Mouse (Mus musculus): Measurements from ENCODE around the gene Cog6. TPM values are rescaled to one million over a fixed set of nuclear protein-coding genes. Genes with fewer than 3 reads are reported as not detected.
A peak's percentile ranks its signal among the peaks of the same experiment; 100 is the strongest.

The Cog6 gene
- total RNA-seq (2017), result 24.7 and 27.0 TPM in 2 replicates

GRCm38 (mm10) chr3:53016436-53017340, at the start of gene Cog6:
TSS of gene Cog6 (minus strand) at chr3:53017237.
- ATAC-seq (ENCODE audit: extremely low read depth, insufficient number of reproducible peaks, low FRiP score, poor library complexity, severe bottlenecking), result peak; percentile 78

GRCm38 (mm10) chr3:53066095-53066372, 49.0 kb upstream of the Cog6 start:
- no peak for ATAC-seq (ENCODE audit: extremely low read depth, insufficient number of reproducible peaks, low FRiP score, poor library complexity, severe bottlenecking)

GRCm38 (mm10) chr3:53065267-53066094, 48.4 kb upstream of the Cog6 start:
- ATAC-seq (ENCODE audit: extremely low read depth, insufficient number of reproducible peaks, low FRiP score, poor library complexity, severe bottlenecking), result no peak

GRCm38 (mm10) chr3:53063423-53064147, 46.5 kb upstream of the Cog6 start:
- ATAC-seq (ENCODE audit: extremely low read depth, insufficient number of reproducible peaks, low FRiP score, poor library complexity, severe bottlenecking), result no peak

GRCm38 (mm10) chr3:53059959-53060358, 42.9 kb upstream of the Cog6 start:
- ATAC-seq (ENCODE audit: extremely low read depth, insufficient number of reproducible peaks, low FRiP score, poor library complexity, severe bottlenecking), result no peak

GRCm38 (mm10) chr3:53056430-53056829, 39.4 kb upstream of the Cog6 start:
- no peak for ATAC-seq (ENCODE audit: extremely low read depth, insufficient number of reproducible peaks, low FRiP score, poor library complexity, severe bottlenecking)

- no peak for ATAC-seq (ENCODE audit: extremely low read depth, insufficient number of reproducible peaks, low FRiP score, poor library complexity, severe bottlenecking)
These were observed 35.3 kb upstream of the Cog6 start for GRCm38 (mm10) chr3:53052385-53052784.

GRCm38 (mm10) chr3:53046371-53046770, 29.3 kb upstream of the Cog6 start:
- no peak for ATAC-seq (ENCODE audit: extremely low read depth, insufficient number of reproducible peaks, low FRiP score, poor library complexity, severe bottlenecking)

- no peak for ATAC-seq (ENCODE audit: extremely low read depth, insufficient number of reproducible peaks, low FRiP score, poor library complexity, severe bottlenecking)
These were observed 28.7 kb upstream of the Cog6 start for GRCm38 (mm10) chr3:53045697-53046096.

GRCm38 (mm10) chr3:53044682-53045299, 27.8 kb upstream of the Cog6 start:
- ATAC-seq (ENCODE audit: extremely low read depth, insufficient number of reproducible peaks, low FRiP score, poor library complexity, severe bottlenecking), result no peak

GRCm38 (mm10) chr3:53044238-53044637, 27.2 kb upstream of the Cog6 start:
- no peak for ATAC-seq (ENCODE audit: extremely low read depth, insufficient number of reproducible peaks, low FRiP score, poor library complexity, severe bottlenecking)

GRCm38 (mm10) chr3:53043206-53043780, 26.3 kb upstream of the Cog6 start:
- no peak for ATAC-seq (ENCODE audit: extremely low read depth, insufficient number of reproducible peaks, low FRiP score, poor library complexity, severe bottlenecking)

- ATAC-seq (ENCODE audit: extremely low read depth, insufficient number of reproducible peaks, low FRiP score, poor library complexity, severe bottlenecking), result no peak
These were observed 25.2 kb upstream of the Cog6 start for GRCm38 (mm10) chr3:53042240-53042567.

- ATAC-seq (ENCODE audit: extremely low read depth, insufficient number of reproducible peaks, low FRiP score, poor library complexity, severe bottlenecking), result no peak
These were observed 24.6 kb upstream of the Cog6 start, which contains the start of gene Lhfp for GRCm38 (mm10) chr3:53041411-53042239. TSS of gene Lhfp (plus strand) at chr3:53041528.

- no peak for ATAC-seq (ENCODE audit: extremely low read depth, insufficient number of reproducible peaks, low FRiP score, poor library complexity, severe bottlenecking)
These were observed 23.8 kb upstream of the Cog6 start for GRCm38 (mm10) chr3:53040593-53041410.

GRCm38 (mm10) chr3:53039746-53040145, 22.7 kb upstream of the Cog6 start:
- no peak for ATAC-seq (ENCODE audit: extremely low read depth, insufficient number of reproducible peaks, low FRiP score, poor library complexity, severe bottlenecking)

- no peak for ATAC-seq (ENCODE audit: extremely low read depth, insufficient number of reproducible peaks, low FRiP score, poor library complexity, severe bottlenecking)
These were observed 21.9 kb upstream of the Cog6 start for GRCm38 (mm10) chr3:53038913-53039312.
